Mouse (Mus musculus): ENCODE data around the gene Ppip5k2.

DNA sequence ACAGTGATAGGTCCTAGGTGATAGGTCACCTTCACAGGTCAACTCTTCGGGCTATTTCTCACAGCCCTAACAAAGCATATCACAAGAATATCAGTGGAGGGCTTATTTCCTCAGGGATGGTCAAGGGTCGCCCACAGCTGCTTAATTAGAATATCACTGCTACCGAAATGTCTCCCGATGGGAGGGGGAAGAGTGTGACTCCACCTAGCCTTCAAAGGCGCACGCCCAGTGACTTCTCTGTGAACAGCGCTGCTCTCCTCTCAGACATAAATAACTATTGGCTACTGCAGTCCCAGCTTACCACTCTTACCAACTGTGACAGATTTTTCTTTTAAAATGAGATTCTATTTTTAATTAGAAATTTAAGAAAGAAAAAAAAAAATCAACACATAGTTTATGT lies 9.6 kb downstream of the Ppip5k2 start:
- TF ChIP-seq POLR2A (IDR thresholded peaks at IDR 0.05; ENCODE audit: low read depth, low read length) (no peak), CTCF (IDR thresholded peaks at IDR 0.05; ENCODE audit: extremely low read depth, insufficient read length, insufficient replicate concordance, low read depth, low read length) (no peak)
